Mouse (Mus musculus) heart, adult 2 months (tissue): ENCODE data around the gene Rab42. TPM values are rescaled to one million over a fixed set of nuclear protein-coding genes. Genes with fewer than 3 reads are reported as not detected.
"Not testable (repeated sequence)": the region's sequence is repeated elsewhere in the genome, so short reads cannot be mapped to it uniquely, and the experiment has no call there.

Source experiments
- DNase-seq, 2 experiments: peaks; one replicate each; pipeline ENCODE4 v3.0.0; 2021
- H3K27ac ChIP-seq: fragments of 200-600 bp; 2 replicates; pipeline ENCODE4 v1.8.1; 2022
- H3K27me3 ChIP-seq: fragments of 200-500 bp; 2 replicates; pipeline ENCODE4 v1.6.1; 2012; ENCODE audit warnings: mild to moderate bottlenecking, low read length, inconsistent platforms, mixed read lengths; ENCODE audit not compliant: control insufficient read depth, insufficient read depth
- H3K36me3 ChIP-seq: fragments of 200-500 bp; 2 replicates; pipeline ENCODE4 v1.6.1; 2012; ENCODE audit warnings: low read length, inconsistent platforms; ENCODE audit not compliant: control insufficient read depth, insufficient read depth
- H3K4me1 ChIP-seq: fragments of 200-500 bp; 2 replicates; pipeline ENCODE4 v1.6.1; 2011; ENCODE audit warnings: low read length; ENCODE audit not compliant: control insufficient read depth, insufficient read depth
- H3K4me3 ChIP-seq: fragments of 200-600 bp; 2 replicates; pipeline ENCODE4 v1.8.1; 2022
- H3K79me2 ChIP-seq: fragments of 200-500 bp; replicated peaks from 2 replicates; pipeline ENCODE4 v1.6.1; 2012; ENCODE audit warnings: mild to moderate bottlenecking, inconsistent platforms, low read length, moderate library complexity, mixed read lengths; ENCODE audit not compliant: control insufficient read depth, insufficient read depth
- H3K9ac ChIP-seq: fragments of 200-500 bp; 2 replicates; pipeline ENCODE4 v1.6.1; 2012; ENCODE audit warnings: low read depth, mild to moderate bottlenecking, control low read depth, inconsistent platforms, low read length, mixed read lengths
- CTCF ChIP-seq: fragments of 200-600 bp; IDR thresholded peaks from 2 replicates; pipeline ENCODE4 v1.8.1; 2022; ENCODE audit warnings: antibody characterized with exemption, mild to moderate bottlenecking, moderate library complexity
- EP300 ChIP-seq: fragments of 200-500 bp; IDR thresholded peaks from 2 replicates; pipeline ENCODE4 v1.6.1; 2011; ENCODE audit warnings: low read depth, low read length, control low read depth; ENCODE audit not compliant: insufficient read depth
- POLR2A ChIP-seq: fragments of 200-500 bp; IDR thresholded peaks from 2 replicates; pipeline ENCODE4 v1.6.1; 2011; ENCODE audit warnings: mild to moderate bottlenecking, low read depth, low read length, control low read depth; ENCODE audit not compliant: insufficient read depth
- WGBS: fragments of 180-500 bp; shearing (Covaris S2); methylation state at CpG from one replicate; pipeline ENCODE4 v1.1.7; 2018; 5-methylcytosine and 5-hydroxymethylcytosine counted together
- intact Hi-C: fragments of 180-260 bp; cut with DNase I; formaldehyde crosslinking; loops from one replicate; pipeline ENCODE4 v1.15.1; 2025
- polyA plus RNA-seq: library from polyadenylated mRNA; depleted of rRNA; stranded (reverse); fragments of >200 nt; gene quantifications from 2 replicates; pipeline ENCODE4 v1.2.3, GENCODE M21; 2012
- total RNA-seq, 2 experiments: library from RNA; stranded (reverse); gene quantifications; 2 replicates each; pipeline ENCODE4 v1.2.3; 2021

Rab42 gene
- total and polyA plus RNA-seq, 3 experiments: 0.73 to 4.2 (median 1.1) TPM

DNA sequence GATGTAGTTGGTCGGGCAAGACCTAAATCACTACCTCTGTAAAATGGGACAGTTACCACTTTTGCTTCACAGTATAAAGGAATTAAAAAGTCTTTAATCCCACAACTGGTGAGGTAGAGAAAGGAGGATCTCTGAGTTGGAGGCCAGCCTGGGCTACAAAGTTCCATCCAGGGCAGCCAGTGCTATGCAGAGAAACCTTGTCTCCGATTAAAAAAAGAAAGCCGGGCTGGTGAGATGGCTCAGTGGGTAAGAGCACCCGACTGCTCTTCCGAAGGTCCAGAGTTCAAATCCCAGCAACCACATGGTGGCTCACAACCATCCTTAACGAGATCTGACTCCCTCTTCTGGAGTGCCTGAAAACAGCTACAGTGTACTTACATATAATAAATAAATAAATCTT lies 299 bp upstream of the Rab42 start:
- H3K27ac ChIP-seq, intact Hi-C loops, H3K36me3 ChIP-seq, DNase-seq, H3K27me3 ChIP-seq, H3K79me2 ChIP-seq, H3K9ac ChIP-seq, H3K4me1 ChIP-seq: not testable (repeated sequence)
- 53% methylated on average over 6 of the region's 6 CpGs for WGBS
- peak; percentile 2; the same call in 1 of the 2 replicates for TF ChIP-seq CTCF
- peak overlapping the region; percentile 59 for H3K4me3 ChIP-seq

DNA sequence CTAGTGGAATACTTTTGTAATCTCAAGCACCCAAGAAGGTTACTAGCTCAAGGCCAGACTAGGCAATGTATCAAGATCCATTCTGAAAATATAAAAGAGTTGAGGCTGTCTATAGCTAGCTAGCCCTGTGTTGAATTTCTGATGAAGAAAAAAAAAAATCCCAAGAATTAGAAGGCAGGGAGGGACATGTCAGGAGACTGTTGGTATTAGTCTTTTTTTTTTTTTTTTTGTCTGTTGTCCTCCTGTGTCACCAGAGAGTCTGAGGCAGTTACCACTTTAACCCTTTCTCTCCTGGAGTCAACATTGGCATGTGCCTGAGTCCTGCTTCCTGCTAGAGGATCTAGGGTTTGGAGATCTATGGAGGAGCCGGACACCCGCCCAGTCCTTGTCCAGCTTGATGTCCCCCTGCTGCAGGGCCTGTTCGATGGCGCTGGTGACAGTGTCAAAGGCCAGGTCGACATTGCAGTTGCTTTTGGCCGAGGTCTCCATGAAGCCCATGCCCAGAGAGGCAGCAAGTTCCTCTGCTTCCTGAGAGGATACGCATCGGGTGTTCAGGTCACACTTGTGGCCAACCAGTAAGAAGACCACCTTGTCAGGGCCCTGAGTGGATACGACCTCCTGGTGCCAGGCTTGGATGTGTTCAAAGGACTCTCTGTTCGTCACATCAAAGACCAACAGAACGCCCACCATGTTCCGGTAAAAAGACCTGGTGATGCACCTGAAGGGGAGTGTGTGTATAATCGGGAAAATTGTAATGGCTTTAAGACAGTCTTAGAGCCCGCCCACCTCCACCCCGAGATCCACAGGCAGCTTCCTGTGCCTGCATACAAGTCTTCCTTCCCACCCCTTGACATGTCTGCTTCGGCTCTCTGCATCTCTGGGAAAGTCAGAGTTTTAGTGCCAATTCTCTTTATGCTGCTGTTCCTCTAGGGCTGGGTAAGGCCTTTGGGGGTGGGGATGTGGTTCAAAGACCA lies 933 bp downstream of the Rab42 start:
- TF ChIP-seq POLR2A (no peak), EP300 (no peak), CTCF (no peak)
- WGBS: 59% methylated on average over 16 of the region's 16 CpGs
- Histone ChIP-seq H3K4me3 (peak overlapping the region; percentile 59), H3K4me1 (peaks cover 6% of the 10 kb centered on the region; the same call in 1 of the 2 replicates), H3K27me3 (no peaks in the 10 kb centered on the region), H3K79me2 (no peaks in the 10 kb centered on the region), H3K9ac (no peak overlapping the region; the same call in 1 of the 2 replicates), H3K36me3 (no peaks in the 10 kb centered on the region), H3K27ac (peak overlapping the region; percentile 67)
- DNase-seq: no peak
- intact Hi-C loops: no loop called here

DNA sequence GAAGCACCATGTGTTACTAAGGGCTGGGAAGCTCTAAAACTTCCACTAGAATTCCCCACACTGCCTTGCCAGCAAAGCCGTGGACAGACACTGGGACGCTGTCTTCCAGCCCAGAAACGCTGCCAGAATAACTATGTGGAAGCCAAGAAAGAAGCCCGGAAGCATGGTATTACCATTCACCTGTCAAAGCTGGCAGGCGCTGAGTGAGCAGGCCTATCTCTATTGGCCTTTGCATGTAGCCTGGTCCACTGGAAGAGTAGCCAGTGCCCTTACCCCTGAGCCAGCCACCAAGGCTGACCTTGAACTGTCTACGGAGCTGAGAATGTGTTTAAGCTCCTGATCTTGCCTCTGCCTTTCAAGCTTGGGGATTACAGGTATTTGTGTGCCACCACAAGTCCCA lies 1.7 kb downstream of the Rab42 start:
- intact Hi-C loops: no loop called here
- Histone ChIP-seq H3K9ac (no peak overlapping the region), H3K27ac (peak overlapping the region; percentile 67), H3K4me3 (no peak overlapping the region), H3K36me3 (no peaks in the 10 kb centered on the region), H3K79me2 (no peaks in the 10 kb centered on the region), H3K4me1 (peaks cover 6% of the 10 kb centered on the region; the same call in 1 of the 2 replicates), H3K27me3 (no peaks in the 10 kb centered on the region)
- 40% methylated on average over 6 of the region's 6 CpGs for WGBS
- peak; percentile 43 to 61 for DNase-seq
- no peak for TF ChIP-seq POLR2A
- TF ChIP-seq EP300: no peak
- TF ChIP-seq CTCF: no peak

DNA sequence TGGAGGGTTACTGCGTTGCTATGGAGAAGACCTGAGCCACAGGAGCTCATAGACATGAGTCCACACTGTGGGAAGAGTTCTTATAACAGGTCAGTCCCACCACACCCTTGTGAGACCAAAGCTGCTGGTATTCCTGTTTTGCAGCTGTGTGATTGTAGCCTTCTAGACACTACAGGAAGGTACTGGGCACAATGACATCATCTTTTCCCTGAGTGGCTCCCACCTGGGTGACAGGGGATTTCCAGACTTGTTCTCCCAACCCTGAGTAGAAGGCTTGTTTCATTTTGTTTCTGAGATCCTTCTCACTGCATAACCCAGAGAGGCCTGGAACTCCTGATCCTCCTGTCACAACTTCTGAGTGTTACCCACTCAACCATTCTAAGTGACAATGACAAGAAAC lies 3.3 kb downstream of the Rab42 start:
- no peaks in the 10 kb centered on the region for H3K36me3 ChIP-seq
- TF ChIP-seq POLR2A (no peak), CTCF (no peak), EP300 (no peak)
- H3K27ac ChIP-seq: no peak overlapping the region
- H3K27me3 ChIP-seq: no peaks in the 10 kb centered on the region
- no peak overlapping the region for H3K9ac ChIP-seq
- peaks cover 6% of the 10 kb centered on the region; the same call in 1 of the 2 replicates for H3K4me1 ChIP-seq
- no peaks in the 10 kb centered on the region for H3K79me2 ChIP-seq
- DNase-seq: no peak
- WGBS: 87% methylated on average over 1 of the region's 1 CpGs
- intact Hi-C loops: no loop called here
- H3K4me3 ChIP-seq: no peak overlapping the region

DNA sequence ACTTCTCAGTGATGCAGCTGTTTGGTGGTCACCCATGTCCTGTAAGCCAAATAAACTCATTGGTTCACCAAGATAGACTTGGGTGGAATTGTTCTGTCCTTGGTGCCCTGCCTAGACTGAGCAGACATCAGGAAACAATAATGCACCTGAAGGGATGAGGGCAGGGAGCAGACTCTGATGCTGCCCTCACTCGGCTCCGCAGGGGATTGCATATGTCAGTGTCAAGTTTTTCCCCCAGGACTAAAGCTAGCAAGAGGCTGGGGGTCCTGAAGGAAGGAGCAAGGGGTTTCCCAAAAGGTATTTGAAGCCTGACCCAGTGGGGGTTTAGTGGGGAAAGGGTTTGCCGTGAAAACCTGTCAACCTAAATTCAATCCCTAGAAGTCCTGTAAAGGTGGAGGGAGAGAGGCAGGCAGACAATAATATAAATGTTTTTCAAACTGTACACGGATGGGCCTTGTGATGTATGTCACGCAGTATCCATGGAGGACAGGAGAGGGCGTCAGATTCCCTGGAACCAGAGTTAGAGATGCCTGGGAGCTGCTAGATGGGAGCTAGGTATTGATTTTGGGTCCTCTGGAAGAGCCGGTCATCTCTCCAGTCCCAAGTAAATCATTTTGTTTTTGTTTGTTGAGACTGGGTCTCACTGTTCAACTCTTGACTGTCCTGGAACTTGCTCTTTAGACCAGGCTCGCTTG lies 7.3 kb downstream of the Rab42 start:
- H3K27ac ChIP-seq: no peak overlapping the region
- no peaks in the 10 kb centered on the region for H3K36me3 ChIP-seq
- 59% methylated on average over 8 of the region's 8 CpGs for WGBS
- H3K4me1 ChIP-seq: no peaks in the 10 kb centered on the region
- TF ChIP-seq POLR2A (no peak), EP300 (no peak), CTCF (peak; percentile 52)
- H3K79me2 ChIP-seq: no peaks in the 10 kb centered on the region
- no peaks in the 10 kb centered on the region for H3K27me3 ChIP-seq
- no peak overlapping the region for H3K4me3 ChIP-seq
- H3K9ac ChIP-seq: no peak overlapping the region
- no peak for DNase-seq
- intact Hi-C loops: no loop called here
